Mouse (Mus musculus): Measurements from ENCODE around the gene Olfr1329. TPM values are rescaled to one million over a fixed set of nuclear protein-coding genes. Genes with fewer than 3 reads are reported as not detected.

Olfr1329 gene
- polyA plus RNA-seq, 1 experiment from 2014 or later = not detected

Other genes with a start within 250 kb of the Olfr1329 start
- gene Olfr1342, start 224.7 kb downstream of the Olfr1329 start, polyA plus RNA-seq (2014; fragmentation: Nextera tagmentation; extraction: Ambion mirVana) = 0.12 and 0.22 TPM in 2 replicates
- 0.11 TPM in 1 of 2 replicates, not detected in the other for gene Olfr1341, start 213.9 kb downstream of the Olfr1329 start, polyA plus RNA-seq (2014; fragmentation: Nextera tagmentation; extraction: Ambion mirVana)
- 0.08 and 0.24 TPM in 2 replicates for gene Olfr1340, start 197.3 kb downstream of the Olfr1329 start, polyA plus RNA-seq (2014; fragmentation: Nextera tagmentation; extraction: Ambion mirVana)
- gene Olfr1339, start 185.3 kb downstream of the Olfr1329 start, polyA plus RNA-seq (2014; fragmentation: Nextera tagmentation; extraction: Ambion mirVana) = 0.16 TPM in 1 of 2 replicates, not detected in the other
- gene Olfr1338, start 158.7 kb downstream of the Olfr1329 start, polyA plus RNA-seq (2014; fragmentation: Nextera tagmentation; extraction: Ambion mirVana) = 0.13 TPM in 1 of 2 replicates, not detected in the other
- gene Olfr1337, start 134.9 kb downstream of the Olfr1329 start, polyA plus RNA-seq (2014; fragmentation: Nextera tagmentation; extraction: Ambion mirVana) = not detected in 2 replicates
- not detected in 2 replicates for gene Olfr1335, start 107.5 kb downstream of the Olfr1329 start, polyA plus RNA-seq (2014; fragmentation: Nextera tagmentation; extraction: Ambion mirVana)
- not detected in 2 replicates for gene Olfr1333, start 81.2 kb downstream of the Olfr1329 start, polyA plus RNA-seq (2014; fragmentation: Nextera tagmentation; extraction: Ambion mirVana)
- 0.13 TPM in 1 of 2 replicates, not detected in the other for gene Olfr1331, start 52.8 kb downstream of the Olfr1329 start, polyA plus RNA-seq (2014; fragmentation: Nextera tagmentation; extraction: Ambion mirVana)
- 0.11 TPM in 1 of 2 replicates, not detected in the other for gene Olfr1330, start 28.9 kb downstream of the Olfr1329 start, polyA plus RNA-seq (2014; fragmentation: Nextera tagmentation; extraction: Ambion mirVana)
- 0.07 TPM in 1 of 2 replicates, not detected in the other for gene Olfr1328, start 21.1 kb upstream of the Olfr1329 start, polyA plus RNA-seq (2014; fragmentation: Nextera tagmentation; extraction: Ambion mirVana)
- gene Lao1, start 44.1 kb upstream of the Olfr1329 start, polyA plus RNA-seq (2014; fragmentation: Nextera tagmentation; extraction: Ambion mirVana) = not detected in 2 replicates
- 94.2 and 111 TPM in 2 replicates for gene Slc2a1, start 191.2 kb upstream of the Olfr1329 start, polyA plus RNA-seq (2014; fragmentation: Nextera tagmentation; extraction: Ambion mirVana)